Mouse (Mus musculus) right cerebral cortex, postnatal 25 days (tissue): Measurements from ENCODE around the gene Kbtbd7.
"Not testable (repeated sequence)": the region's sequence is repeated elsewhere in the genome, so short reads cannot be mapped to it uniquely, and the experiment has no call there.

ENCODE experiments used
- DNase-seq: peaks from one replicate; pipeline ENCODE4 v3.0.0; 2022

Kbtbd7 gene

DNA sequence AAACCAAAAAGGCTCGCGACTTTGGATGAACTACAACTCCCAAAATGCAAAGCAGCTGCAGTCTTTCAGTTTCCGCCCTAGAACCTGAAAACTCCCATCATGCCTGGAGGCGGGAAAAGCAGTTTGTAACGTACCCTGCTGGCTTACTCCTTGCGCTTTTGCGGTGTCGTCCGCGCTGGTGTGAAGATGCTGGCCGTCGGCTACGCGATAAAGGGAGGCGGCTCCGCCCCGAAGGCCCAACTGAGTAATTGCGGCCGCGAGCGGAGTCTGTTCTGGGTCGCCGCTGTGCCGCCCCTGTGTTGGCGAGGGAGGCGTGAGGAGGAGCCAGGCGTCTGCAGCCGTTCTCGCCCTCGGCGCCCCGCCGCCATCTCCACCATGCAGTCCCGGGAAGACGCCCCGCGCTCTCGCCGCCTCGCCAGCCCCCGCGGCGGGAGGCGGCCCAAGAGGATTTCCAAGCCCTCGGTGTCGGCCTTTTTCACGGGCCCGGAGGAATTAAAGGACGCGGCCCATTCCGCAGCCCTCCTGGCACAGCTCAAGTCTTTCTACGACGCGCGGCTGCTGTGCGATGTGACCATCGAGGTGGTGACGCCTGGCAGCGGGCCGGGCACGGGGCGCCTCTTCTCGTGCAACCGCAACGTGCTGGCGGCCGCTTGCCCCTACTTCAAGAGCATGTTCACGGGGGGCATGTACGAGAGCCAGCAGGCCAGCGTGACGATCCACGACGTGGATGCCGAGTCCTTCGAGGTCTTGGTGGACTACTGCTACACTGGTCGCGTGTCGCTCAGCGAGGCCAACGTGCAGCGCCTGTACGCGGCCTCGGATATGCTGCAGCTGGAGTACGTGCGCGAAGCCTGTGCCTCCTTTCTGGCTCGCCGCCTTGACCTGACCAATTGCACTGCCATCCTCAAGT, 25.6 kb downstream of the Kbtbd7 start, which contains the start of gene Kbtbd6:
Kbtbd6 (plus strand) TSS at position 155 of the 910 bp plus-strand sequence.
- DNase-seq: peak; percentile 74

DNA sequence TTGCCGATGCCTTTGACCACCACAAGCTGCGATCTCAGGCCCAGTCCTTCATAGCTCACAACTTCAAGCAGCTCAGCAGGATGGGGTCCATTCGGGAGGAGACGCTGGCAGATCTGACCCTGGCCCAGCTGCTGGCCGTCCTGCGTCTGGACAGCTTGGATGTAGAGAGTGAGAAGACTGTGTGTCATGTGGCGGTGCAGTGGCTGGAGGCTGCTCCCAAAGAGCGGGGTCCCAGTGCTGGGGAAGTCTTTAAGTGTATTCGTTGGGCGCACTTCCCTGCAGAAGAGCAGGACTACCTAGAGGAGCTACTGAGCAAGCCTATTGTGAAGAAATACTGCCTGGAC, 26.3 kb downstream of the Kbtbd7 start:
- DNase-seq: not testable (repeated sequence)

DNA sequence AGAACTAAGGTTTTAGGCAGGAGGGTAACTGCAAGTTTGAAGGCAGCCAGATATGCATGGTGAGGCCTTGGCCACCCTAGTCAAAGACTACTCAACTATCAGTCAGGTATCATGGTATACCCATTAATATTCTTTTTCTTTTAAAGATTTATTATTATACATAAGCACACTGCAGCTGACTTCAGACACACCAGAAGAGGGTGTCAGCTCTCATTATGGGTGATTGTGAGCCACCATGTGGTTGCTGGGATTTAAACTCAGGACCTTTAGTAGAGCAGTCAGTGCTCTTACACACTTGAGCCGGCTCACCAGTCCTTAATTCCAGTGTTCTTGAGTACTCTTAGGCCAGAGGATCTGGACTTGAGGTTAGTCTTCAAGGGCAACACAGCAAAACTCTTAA, 34.1 kb downstream of the Kbtbd7 start:
- no peak for DNase-seq

DNA sequence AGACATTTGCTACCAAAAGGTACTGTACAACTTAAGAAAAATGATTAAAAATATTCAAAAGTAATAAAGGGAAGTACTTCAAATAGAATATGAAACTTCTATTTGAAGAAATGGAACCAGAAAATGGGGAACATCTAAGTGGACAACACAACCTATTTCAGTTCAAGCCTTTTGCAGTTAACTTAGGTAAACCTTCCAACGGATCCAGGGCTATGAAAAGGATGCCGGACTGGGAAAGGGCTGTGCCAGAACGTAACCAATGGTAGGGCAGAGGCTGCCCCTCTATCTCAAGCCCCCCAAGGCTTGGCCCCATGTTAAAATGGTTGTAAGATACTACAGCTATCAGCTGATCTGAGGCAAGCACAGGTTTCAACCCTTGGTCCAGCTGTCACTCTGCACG, 34.7 kb downstream of the Kbtbd7 start:
- DNase-seq: no peak

DNA sequence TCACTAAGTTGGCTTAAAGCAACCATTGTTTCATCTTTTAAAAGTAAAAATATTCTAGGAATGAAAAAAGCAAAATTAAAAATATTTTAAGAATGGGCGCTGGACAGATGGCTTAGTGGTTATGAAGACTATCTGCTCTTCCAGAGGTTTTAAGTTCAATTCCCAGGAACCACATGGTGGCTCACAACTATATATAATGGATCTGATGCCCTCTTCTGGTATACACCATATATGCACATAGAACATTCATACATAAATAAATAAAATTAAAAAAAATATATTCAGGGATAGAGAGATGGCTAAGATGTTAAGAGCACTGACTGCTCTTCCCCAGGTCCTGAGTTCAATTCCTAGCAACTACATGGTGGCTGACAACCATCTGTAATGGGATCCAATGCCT, 39.3 kb downstream of the Kbtbd7 start:
- no peak for DNase-seq

DNA sequence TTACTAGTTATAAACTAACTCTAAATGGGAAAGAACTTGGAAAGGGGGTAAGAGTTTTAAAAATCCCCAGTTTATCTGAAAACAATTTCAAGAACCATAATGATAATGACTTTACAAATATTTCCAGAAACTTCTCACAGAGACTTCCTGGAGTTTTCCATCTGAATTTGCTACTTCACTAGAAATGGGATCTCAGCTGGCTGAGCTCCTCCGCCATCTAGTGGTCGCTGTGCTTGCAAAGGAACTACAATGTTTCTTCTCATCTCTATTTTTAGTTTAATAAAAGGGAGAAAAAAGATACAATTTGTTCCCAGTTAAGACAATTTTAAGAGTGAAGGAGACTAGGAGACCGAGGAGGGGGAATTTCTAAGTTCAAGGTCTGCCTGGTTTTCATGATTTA, 41.3 kb downstream of the Kbtbd7 start:
- peak; percentile 39 for DNase-seq

DNA sequence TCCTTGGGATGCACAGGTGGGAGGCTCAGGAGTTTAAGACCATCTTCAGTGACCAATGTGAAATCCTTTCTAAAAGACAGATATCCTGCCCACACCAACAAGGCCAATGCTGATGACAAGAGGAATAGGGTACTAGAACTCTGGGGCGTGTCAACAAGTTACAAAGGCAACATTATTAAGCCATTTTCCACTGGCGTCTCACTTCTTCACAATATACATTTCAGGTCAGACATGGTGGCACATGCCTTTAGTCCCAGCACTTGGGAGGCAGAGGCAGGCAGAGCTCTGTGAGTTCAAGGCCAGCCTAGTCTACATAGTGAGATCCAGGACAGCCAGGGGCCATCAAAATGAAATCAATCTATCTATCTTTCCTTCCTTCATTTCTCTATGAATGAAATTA, 47.1 kb downstream of the Kbtbd7 start:
- no peak for DNase-seq
